Mouse (Mus musculus) adrenal gland, postnatal 14 days (tissue): ENCODE measurements around the gene Dyrk3. TPM values are rescaled to one million over a fixed set of nuclear protein-coding genes. Genes with fewer than 3 reads are reported as not detected.
A peak's percentile ranks its signal among the peaks of the same experiment; 100 is the strongest.
"Not testable (repeated sequence)": the region's sequence is repeated elsewhere in the genome, so short reads cannot be mapped to it uniquely, and the experiment has no call there.

Experiments
- DNase-seq: peaks from one replicate; pipeline ENCODE4 v3.0.0; 2021; ENCODE audit warnings: mixed read lengths
- long read RNA-seq, 2 experiments: library from polyadenylated mRNA; stranded (forward); transcript quantifications; one replicate each; pipeline ENCODE4 v2.0.0; 2021
- total RNA-seq: library from RNA; stranded (reverse); gene quantifications from 2 replicates; pipeline ENCODE4 v1.2.3, GENCODE M21; 2021

Dyrk3 gene
- total RNA-seq: 5.3 and 7.1 TPM in 2 replicates
- long read RNA-seq, experiment 1, transcript Dyrk3-201 (3 exons, 3,164 nt): major isoform, 9 of 11 reads
- long read RNA-seq, experiment 1, partial matches to known transcripts: 0 of 11 reads
- long read RNA-seq, experiment 1, other reads (novel, unspliced or antisense): 2 of 11 reads
- long read RNA-seq, experiment 2, partial matches to known transcripts: 0 of 4 reads
- long read RNA-seq, experiment 2, other reads (novel, unspliced or antisense): 0 of 4 reads

DNA sequence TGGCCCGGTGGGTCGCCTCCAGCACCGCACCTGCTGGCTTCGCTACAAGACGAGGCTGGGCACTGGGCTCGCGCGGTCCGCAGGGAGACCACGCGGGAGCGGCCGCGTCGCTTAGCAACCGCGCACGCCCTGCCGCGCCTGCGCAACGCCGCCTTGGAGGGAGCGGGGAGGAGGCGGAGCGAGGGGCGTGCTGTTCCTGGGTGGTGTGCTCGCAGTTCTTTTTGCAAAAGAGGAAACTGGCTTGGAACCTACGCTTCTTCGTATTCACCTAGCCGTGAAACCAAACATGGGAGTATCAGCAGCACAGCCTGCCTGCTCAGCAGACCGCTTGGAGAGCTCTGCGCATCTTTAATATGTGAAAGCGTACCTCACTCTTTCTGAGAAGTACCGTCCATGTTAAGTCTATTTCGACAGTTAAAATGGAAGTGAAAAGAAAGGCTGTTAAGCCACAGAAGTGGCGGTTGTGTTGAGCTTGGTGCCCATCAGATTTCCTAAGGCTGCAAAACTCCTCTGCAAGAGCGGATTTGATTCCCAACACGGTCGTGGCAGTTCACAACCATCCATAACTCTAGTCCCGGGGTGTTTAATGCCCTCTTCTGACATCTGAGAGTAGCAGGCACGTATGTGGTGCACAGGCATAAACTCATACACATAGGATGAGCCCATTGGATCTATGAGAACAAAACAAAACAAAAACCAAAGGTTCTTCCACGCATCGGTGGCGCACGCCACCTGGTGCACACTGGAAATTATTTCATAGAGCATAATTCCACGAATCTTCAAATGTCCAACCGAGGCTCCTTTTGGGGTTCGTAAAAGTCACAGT, at the start of gene Dyrk3:
Dyrk3 (minus strand) TSS at position 150 of the 826 bp plus-strand sequence.
- DNase-seq: peak; percentile 96

DNA sequence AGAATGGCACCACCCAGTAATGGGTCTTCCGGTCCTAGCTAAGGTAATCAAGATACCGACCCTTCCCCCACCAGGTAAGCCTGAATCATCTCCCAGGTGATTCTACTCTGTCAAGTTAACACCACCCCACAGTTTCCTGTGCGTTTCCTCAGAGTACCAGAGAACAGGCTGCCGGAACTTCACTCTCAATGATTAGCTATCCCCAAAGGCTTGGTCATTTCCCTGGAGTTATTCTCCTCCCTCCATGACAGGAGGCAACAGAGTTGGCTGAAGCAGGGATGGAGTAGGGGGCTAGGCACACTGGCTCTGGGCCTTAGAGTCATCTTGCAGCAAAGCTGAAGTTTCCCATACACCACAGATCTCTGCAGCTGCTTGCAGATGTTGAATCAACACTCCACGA, 49.7 kb upstream of the Dyrk3 start:
- DNase-seq: no peak

DNA sequence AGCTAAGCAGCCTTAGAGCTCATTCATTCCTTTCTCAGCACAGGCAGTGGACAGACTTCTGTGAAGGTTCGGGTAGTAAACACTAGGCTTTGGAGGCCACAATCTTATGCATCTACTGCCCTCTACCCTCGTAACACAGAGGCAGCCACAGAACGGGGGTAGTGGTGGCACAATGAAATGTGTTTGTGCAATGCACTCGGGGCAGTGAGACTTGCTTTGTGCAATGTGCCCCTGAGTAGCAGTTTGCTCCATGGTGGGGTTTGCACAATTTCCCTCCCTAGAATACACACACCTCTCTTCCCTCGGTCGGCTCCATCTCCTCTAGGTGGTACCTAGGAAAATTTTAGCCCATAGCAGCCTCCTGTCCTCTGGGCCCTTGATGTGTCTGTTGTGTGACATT, 48.9 kb upstream of the Dyrk3 start:
- DNase-seq: no peak

DNA sequence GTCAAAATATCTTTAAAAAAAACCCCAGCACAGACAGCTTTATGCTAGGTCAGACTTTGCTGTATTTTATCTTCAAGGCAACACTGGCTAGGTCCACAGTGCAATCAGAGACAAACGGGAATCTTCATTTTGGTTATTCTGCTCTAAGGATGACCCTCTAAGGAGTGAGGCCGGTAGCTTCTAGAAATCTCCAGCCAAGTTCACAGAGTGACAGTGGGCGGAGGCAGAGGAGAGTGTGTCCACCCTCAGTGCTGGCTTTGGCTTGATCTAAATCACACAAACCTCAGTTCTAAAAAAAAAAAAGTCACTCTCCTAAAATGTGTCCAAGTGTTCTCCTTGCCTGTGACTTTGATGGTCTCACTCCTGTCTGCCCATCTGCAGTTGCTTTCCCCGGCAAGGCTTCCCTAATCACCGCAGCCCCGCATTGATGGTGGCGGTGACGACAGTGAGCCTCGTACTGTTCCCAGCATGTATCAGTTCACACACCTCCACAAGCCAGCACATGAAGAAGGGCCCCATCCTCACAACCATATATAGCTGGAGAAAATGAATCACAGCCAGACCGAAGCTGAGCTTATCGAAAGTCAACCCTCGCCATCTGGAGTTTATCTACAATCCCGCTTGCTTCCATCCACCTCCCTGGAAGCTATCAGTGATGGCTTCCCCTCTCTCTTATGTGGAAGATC, 47.8 kb upstream of the Dyrk3 start:
- DNase-seq: no peak

DNA sequence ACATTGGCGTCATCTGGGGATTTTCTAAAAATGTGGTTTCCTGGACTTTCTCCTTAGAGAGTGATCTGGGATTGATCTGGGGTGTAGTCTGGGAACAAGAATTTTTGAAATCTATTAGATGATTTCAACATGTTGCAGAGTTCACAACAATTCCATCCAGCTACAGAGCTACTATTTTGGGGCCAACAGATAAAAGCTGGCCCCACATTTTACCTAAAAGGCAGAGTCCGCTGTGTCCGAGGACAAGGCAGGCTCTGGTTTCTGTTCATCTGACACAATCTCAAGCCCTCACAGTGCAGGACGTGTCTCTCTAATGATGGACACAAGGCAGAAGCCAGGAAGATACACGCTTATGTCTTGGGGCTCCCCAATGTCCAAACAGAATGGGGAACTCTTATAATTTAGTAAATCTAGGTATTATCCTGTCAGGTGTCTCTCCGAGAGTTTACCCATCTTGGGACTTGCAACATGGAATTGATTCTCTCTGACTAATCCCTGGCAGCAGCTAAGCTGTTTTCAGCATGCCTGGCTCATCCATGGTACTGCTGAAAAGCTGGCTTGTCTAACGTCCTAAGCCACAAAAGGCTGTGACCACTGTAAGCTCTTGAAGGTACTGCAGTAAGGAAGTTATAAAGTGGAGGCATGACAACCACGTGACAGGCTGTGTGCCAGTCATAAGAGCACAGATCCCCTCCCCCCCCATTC, 47.0 kb upstream of the Dyrk3 start:
- DNase-seq: no peak

DNA sequence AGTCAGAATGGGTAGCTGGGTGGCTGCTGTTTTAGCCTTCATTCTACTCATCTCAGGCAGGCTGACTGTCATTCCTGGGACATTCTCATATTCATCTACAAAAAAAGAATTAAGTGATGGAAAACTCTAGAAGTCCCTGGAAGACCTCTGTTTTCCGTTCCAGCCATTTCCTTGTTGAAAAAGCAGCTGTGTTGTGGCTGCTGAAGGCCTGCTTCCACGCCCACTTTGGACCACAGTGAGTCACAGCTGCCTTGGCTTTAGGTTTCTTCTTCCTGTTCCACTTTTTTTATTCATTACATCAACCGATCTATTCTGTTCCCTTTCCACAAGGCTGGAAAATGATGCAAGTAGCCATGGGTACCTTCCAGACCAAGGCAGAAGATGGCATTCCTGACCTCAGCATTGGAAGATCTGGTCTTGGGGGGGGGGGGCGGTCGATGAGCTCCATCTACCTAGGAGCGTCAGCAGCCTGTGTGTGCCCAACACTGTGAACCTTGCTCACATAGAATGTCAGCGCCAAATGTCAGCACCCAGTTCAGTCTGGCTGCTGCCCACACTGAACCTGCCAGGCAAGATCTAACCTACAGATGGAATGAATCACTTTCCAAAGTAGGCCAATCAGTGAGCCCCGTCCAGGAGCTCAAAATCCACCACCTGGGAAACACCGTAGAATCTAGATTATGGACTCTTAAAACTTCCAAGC, 46.3 kb upstream of the Dyrk3 start:
- DNase-seq: peak; percentile 45

DNA sequence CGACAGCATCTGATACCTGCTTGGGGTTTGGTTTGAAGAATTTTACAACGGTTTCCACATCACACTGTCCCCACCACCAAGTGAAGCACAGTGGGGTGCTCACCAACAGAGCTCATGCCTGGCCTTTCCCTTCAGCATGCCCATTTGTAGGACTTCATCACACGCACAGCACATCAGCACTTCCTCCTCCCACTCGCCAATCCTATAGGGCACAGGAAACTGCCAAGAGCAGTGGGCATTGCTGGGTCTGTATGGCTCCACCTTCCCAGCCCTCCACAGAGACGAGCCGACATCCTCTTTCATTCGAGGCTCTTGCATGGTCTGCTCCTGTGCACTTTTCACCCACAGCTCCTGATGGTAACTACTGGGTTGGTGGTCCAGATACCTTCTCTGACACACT, 45.1 kb upstream of the Dyrk3 start:
- no peak for DNase-seq

DNA sequence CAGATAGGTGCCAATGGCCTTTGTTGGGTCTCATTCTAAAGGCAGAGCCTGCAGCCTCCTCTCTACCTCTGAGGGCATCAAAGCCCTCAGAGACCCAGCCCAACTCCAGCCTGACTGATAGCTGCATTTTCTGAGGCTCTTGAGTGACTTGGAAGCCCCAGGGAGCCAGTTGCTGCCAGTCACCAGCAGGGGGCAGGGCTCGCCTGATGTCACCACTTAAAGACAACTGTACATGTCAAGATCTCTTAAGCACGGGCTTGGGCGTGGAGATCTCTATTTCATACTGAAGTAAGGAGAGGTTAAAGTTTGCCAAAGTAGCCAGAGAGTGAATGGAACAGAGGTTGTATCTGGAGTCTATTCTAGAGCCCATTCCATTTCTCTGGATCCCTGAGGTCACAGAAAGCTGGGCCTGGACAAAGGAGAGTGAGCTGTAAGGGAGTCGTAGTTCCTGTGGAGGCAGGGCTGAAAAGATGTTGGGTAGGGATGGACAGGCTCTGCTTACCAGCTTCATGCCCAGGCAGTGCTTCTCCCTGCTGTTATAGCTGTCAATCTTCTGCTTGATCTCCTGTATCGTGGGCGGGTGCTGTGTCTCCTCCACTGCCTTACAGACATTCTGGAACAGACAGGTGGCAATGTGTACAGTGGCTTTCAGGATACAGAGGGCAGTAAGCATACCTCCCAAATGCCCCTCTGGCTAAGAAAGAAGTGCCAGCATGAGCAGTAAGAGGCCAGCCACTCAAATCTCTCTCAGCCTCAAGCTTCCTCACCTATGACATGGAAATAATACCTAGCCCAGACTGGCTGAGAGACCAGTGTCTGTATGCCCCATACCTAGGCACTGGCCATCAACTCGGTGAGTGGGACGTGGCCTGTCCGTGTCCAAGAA, 43.7 kb upstream of the Dyrk3 start:
- DNase-seq: peak; percentile 90

DNA sequence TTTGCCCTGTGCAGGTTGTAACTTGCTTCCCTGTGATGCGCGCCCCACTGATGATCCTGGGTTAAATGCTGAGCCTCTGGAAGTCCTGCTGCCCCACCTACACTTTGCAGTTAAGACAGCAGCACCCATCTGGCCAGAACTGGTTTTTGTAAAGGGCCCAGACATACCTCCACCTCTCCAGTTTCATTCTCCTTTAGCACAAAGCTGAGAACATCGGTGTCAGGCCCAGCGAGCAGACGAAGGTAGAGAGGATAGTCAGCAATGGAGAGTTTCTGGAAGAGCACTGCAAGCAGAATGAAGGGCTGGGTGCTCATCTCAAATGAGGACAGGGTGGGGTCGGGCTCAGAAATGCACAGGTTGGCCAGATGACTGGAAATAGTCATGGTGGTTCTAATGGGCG, 42.2 kb upstream of the Dyrk3 start:
- no peak for DNase-seq

DNA sequence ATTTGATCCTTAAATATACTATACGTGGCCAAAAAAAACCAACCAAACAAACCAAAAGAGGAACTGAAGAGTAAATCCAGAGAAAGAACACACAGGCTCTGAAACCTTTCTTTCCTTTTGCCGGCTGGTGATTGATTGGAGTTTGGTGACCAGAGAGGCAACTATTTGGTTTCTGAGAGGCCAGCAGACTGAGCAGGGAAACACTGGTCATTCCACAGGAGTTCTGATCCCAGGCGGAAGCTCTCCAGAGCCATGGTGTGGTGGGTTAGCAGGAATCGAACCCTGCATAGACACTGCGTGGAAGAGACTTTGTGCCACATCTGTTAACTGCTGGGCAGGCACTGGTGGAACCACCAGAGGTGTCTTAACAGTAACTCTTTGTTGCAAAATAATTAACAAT, 39.9 kb upstream of the Dyrk3 start:
- DNase-seq: no peak

DNA sequence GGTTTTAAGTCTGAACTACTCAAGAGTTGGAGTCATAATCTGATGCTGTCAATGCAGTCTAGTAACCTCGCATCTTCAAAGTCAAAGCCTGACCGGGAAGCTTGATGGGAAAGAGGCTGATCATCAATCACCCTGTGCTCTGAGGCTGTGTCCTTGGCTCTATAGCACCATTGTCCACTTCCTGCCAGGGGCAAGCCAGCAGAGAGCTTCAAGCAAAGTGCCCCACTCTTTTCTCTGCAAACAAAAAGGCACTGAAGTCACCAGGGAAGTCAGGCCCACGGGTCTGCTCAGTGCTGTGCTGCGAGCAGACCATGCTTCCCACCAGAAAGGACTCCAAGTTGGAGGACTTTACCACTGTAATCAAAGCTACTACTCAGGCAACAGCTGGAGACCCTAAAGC, 39.1 kb upstream of the Dyrk3 start:
- DNase-seq: peak; percentile 63

DNA sequence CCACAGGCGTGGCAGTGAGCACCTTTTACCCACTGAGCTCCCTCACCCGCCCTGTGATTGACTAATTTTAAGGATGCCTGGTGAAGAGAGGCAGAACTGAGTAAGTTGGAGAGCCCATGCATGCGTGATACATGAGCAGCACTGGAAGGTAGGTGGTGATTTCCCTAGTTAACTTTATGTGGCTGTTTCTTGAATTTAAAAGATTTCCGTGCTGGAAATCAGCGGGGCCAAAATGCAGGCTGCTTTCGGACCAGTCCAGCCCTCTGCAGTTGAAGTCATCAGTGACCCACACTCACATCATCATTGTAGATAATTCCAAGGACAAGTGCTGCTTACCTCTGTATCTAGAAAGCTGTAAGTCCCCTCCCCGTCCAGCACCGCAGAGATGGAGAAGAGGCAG, 37.7 kb upstream of the Dyrk3 start:
- no peak for DNase-seq

DNA sequence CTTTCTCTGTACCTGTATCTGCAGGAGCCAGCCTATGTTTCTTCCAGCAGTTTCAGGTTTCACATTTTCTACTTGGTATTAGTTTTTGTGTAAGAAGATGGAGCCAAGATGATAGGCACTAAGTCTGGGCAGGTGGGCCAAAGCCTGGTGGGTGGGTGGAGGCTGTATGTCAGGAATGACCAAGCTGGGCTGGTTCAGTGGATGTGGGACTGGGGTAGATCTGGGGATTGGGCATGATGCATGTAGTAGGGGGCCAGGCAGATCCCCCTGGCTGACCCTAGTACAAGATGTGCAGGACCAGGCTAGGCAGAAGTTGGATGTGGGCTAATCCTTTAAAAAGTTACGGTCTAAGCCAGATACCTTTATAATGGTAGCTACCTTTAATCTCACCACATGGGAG, 37.0 kb upstream of the Dyrk3 start:
- no peak for DNase-seq

DNA sequence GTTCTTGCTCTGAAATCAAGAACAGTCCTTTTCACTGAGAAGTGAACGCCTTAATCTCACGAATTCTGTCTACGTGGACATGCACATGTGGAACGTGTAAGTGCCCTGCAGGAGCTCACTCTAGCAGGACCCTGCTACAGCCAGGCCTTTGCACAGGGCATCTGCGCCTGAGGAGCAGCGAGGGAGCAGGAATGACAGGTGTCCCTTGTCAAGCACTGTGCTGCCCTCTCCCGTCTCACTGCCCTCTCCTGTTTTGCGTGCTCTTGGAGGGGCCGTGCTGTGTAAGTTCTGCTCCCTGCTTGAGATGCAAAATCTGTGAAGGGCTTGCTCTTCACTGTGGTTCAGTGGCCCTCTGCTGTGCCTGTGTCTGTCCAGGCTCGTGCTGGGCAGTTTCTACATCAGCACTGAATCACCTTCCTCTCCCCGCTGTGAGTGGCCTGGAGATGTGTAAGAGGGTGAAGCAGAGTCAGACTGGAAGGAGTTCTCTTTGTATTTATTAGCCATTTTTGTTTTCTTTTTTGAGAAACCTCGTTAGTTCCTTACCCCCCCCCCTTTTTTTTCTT, 36.2 kb upstream of the Dyrk3 start:
- DNase-seq: peak; percentile 59

DNA sequence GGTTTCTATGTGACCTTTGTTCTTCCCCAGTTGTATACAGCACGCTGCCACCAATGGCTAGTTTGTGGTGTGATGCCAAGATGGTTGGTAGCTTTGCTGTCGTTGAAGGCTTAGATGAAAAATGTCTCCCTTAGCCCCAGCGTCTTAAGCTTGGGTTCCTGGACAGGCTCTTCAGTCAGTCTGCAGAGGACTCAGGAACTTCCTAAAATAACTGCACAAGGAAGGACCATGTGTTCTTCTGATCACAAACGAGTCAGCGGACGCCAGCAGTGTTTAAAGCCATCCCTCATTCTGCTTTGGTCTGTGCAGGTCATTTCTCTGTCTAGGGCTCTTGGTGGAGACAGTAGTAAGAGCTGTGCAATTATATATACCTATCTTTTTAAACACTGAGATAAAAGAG, 35.7 kb upstream of the Dyrk3 start:
- no peak for DNase-seq

DNA sequence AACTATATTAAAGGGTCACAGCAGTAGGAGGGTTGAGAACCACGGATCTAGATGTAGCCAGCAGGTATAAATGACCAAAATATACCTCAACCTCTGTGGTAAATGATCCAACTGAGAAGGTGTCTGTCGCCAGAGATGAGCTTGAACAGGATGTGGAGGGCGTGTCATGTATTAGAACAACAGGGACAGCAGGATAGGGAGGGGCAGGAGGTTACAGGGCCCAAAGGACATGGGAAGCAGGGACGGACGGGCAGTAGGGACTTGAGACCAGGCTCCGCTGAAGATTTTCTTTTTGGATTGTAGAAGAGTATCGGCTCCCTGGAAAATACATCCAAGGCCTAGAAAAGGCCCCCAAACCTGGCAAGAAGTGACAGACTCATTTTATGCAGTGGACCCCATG, 34.9 kb upstream of the Dyrk3 start:
- no peak for DNase-seq

DNA sequence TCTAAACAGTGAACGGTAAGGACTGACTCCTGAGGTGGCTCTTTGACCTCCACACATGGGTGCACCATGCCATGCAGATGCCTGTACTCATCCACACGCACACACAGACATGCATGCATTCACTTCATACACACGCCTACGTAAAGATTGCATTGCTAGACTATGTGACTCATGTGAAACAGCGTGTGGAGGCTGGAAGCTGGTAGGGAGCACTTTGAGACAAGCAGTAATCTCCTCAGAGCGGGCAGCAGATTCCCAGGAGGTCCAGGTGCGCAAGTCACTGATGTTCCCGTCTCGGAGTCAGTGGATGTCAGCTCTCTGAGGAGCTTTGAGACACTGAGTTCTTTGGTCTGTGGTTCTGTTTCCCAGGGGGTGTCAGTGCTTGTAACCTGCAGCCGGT, 29.5 kb upstream of the Dyrk3 start:
- no peak for DNase-seq

DNA sequence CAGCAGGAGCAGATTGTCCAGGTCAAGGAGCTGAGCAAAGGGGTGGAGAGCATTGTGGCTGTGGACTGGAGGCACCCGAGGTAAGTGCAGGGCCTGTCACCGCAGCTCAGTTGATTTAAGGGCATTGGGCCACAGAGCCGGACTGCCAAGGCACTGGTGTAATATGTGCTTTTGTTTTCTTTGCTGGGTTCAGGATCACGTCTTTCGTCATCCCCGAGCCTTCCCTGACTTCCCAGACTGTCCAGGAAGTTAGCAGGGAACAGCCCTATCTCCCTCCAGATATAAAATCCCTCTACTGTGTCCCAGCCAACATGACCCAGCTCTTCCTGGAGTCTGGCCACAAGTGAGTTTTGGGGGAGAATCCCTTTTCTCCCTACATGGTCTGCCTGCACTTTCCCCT, 26.3 kb upstream of the Dyrk3 start:
- no peak for DNase-seq

DNA sequence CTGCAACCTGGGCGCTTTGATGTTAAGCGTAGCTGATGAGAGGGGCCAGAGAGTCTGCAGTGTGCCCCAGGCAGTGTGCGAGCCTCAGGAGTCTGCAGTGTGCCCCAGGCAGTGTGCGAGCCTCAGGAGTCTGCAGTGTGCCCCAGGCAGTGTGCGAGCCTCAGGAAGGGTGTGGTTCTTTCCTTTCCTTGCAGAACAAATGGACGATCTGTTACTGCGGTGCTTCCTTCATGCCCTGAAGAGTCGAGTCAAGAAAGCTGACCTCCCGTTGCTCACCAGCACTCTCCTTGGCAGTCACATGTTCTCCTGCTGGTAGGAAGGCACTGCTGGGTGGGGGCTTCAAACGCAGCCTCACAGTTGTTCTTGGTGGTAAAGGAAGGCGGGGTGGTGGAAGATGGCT, 23.0 kb upstream of the Dyrk3 start:
- DNase-seq: no peak

DNA sequence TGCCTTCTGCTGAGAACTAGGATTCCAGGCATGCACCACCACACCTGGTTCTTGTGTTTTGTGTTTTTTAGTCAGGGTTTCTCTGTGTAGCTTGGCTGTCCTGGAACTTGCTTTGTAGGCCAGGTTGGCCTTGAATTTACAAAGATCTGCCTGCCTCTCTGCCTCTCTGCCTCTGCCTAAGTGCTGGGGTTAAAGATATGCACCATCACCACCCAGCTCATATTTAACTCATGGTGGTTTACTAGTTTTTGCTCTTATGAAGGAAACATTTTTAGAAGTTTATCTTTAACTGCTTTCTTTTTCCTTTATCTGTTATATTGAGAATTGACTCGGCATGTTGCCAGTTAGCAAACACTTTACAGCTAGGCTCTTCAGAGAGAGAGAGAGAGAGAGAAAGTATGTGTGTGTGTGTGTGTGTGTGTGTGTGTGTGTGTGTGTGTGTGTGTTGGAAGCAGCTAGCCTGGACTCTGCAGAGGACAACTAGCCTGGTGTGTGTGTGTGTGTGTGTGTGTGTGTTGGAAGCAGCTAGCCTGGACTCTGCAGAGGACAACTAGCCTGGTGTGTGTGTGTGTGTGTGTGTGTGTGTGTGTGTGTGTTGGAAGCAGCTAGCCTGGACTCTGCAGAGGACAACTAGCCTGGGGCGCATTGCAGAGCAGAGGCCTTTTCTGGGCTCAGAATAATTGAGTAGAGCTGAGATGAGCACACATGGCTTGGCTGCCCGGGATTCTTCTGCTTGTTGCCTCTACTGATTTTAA, 21.6 kb upstream of the Dyrk3 start:
- not testable (repeated sequence) for DNase-seq
